Mouse (Mus musculus): ENCODE data around the gene Zscan4b. TPM values are rescaled to one million over a fixed set of nuclear protein-coding genes. Genes with fewer than 3 reads are reported as not detected.

Zscan4b gene
- not detected in 2 replicates for polyA plus RNA-seq (2012; rRNA removed)

DNA sequence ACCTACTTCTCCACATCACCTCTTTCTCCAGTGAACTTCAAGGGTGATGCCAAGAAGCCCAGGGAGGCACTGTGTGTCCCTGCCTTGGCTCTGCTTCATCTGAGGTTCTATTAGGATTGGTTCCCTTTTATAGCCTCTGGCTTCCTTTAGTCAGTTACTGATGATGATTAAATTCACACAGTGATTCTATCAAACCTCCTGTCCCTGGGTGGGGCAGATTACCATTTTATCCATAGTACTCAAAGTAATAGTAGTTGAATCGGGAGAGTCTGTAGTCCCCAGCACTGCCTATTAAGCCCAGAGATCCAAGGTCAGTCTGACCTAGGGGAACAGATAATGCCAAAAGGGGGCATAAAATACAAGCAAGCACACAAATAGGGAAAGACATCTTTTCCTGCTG lies at the start of gene Zscan4b:
Gene Zscan4b, minus strand, starts transcription at position 101 of the 400 bp plus-strand sequence.

Other genes starting within 250 kb of the Zscan4b start
- not detected in 2 replicates for gene Nlrp4b, start 217.3 kb downstream of the Zscan4b start, polyA plus RNA-seq (2012; rRNA removed)
- not detected in 2 replicates for gene Vmn1r71, start 150.7 kb downstream of the Zscan4b start, polyA plus RNA-seq (2012; rRNA removed)
- not detected in 2 replicates for gene Zscan4c, start 100.7 kb upstream of the Zscan4b start, polyA plus RNA-seq (2012; rRNA removed)
- gene Zscan4-ps1, start 164.6 kb upstream of the Zscan4b start, polyA plus RNA-seq (2012; rRNA removed), result not detected in 2 replicates

All from colon, adult 2 months (tissue).